Mouse (Mus musculus) liver, embryonic 14.5 days (tissue): Measurements from ENCODE around the gene Kirrel2.

Experiments used
- CTCF ChIP-seq: IDR thresholded peaks from 2 replicates; pipeline ENCODE4 v1.5.1; 2016; ENCODE audit warnings: antibody characterized with exemption, low read depth, control low read depth
- EP300 ChIP-seq: IDR thresholded peaks from 2 replicates; pipeline ENCODE4 v1.6.1; 2016; ENCODE audit warnings: antibody characterized with exemption, low read depth

- TF ChIP-seq CTCF, result no peak
- no peak for TF ChIP-seq EP300
These were observed 36.8 kb downstream of the Kirrel2 start for GRCm38 (mm10) chr7:30420673-30421072.
